In the genomic region with DNA sequence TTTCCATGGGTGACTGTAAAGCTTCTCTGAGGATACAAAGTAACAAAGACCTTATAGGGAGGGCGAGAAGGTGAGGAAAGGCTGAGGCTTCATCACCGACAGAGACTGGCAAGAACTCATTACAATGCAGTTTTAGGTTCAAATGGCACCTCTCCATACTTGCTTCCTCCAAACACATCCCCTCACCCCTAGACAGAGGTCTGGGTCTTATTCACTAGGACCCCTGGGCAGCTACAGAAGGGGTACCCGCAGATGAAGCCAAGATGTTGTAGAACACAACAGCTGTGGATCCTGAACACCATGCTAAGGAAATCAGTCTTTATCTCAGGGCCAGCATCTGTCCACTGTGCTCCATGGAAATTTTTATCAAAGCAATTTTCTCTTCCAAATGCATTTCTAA, we compare ENCODE assay signal across 22 mouse cellular contexts. TPM values are rescaled to one million over a fixed set of nuclear protein-coding genes. Genes with fewer than 3 reads are reported as not detected.
DNase-seq lines count a peak whose midpoint lies in the region; ATAC-seq lines count a peak whose summit lies in the region.
"Had no signal": no experiment of that assay in that cellular context is flagged by ENCODE, and none has a peak within 500 bp of the region (broad histone marks: within the 10 kb centered on the region; RNA-seq: fewer than 3 reads in every experiment).

No protein-coding gene starts in this region.

- H3K36me3 ChIP-seq in heart, embryonic 11.5 days (ENCODE audit: control insufficient read depth, insufficient read depth, low read length), result no peaks in the 10 kb centered on the region
- H3K36me3 ChIP-seq in neural tube, embryonic 11.5 days (ENCODE audit: control insufficient read depth, insufficient read depth, low read length), result no peaks in the 10 kb centered on the region
- H3K36me3 ChIP-seq in neural tube, embryonic 15.5 days, result no peaks in the 10 kb centered on the region
- no peaks in the 10 kb centered on the region for H3K36me3 ChIP-seq in hindbrain, embryonic 13.5 days
- H3K36me3 ChIP-seq in neural tube, embryonic 14.5 days (ENCODE audit: control insufficient read depth, insufficient read depth, low read length), result no peaks in the 10 kb centered on the region
- H3K36me3 ChIP-seq: embryonic facial prominence, embryonic 12.5 days; heart, embryonic 15.5 days; limb, embryonic 12.5 days had no signal

- H3K9ac ChIP-seq in heart, embryonic 11.5 days (ENCODE audit: low read depth, low read length), result no peak overlapping the region
- no peak overlapping the region for H3K9ac ChIP-seq in neural tube, embryonic 11.5 days (ENCODE audit: low read length)
- no peak overlapping the region for H3K9ac ChIP-seq in neural tube, embryonic 15.5 days (replicated peaks)
- no peak overlapping the region for H3K9ac ChIP-seq in hindbrain, embryonic 13.5 days
- H3K9ac ChIP-seq in neural tube, embryonic 14.5 days (replicated peaks; ENCODE audit: low read depth, low read length), result no peak overlapping the region
- H3K9ac ChIP-seq: embryonic facial prominence, embryonic 12.5 days; heart, embryonic 15.5 days; limb, embryonic 12.5 days; liver, postnatal 0 days had no signal

- no peaks in the 10 kb centered on the region for H3K9me3 ChIP-seq in heart, embryonic 11.5 days (replicated peaks; ENCODE audit: control insufficient read depth, low read length)
- H3K9me3 ChIP-seq in neural tube, embryonic 11.5 days (ENCODE audit: control insufficient read depth, low read length), result no peaks in the 10 kb centered on the region
- H3K9me3 ChIP-seq in neural tube, embryonic 15.5 days (replicated peaks), result no peaks in the 10 kb centered on the region
- no peaks in the 10 kb centered on the region for H3K9me3 ChIP-seq in hindbrain, embryonic 13.5 days
- H3K9me3 ChIP-seq in neural tube, embryonic 14.5 days (ENCODE audit: control insufficient read depth, low read length), result no peaks in the 10 kb centered on the region
- H3K9me3 ChIP-seq: embryonic facial prominence, embryonic 12.5 days; heart, embryonic 15.5 days; limb, embryonic 12.5 days had no signal

- peak; percentile 40 for DNase-seq in heart, adult 11 months
- DNase-seq in neural tube, embryonic 11.5 days (ENCODE audit: low spot score), result no peak
- DNase-seq in urinary bladder, postnatal 10 days (ENCODE audit: low spot score), result no peak
- DNase-seq in adrenal gland, adult (ENCODE audit: inconsistent age in 2 of 2, low spot score in 1 of 2), result no peak
- DNase-seq: cerebellum, adult 18-20 months; cerebellum, postnatal 25 days; gastrocnemius, postnatal 36 days; heart, postnatal 36 days; kidney, adult 2 months; liver, postnatal 0 days; right cerebral cortex, postnatal 14 days had no signal

- no peaks in the 10 kb centered on the region for H3K27me3 ChIP-seq in heart, embryonic 11.5 days (ENCODE audit: control insufficient read depth, insufficient read depth, low read length)
- H3K27me3 ChIP-seq in neural tube, embryonic 11.5 days (ENCODE audit: control insufficient read depth, insufficient read depth, low read length), result no peaks in the 10 kb centered on the region
- no peaks in the 10 kb centered on the region for H3K27me3 ChIP-seq in neural tube, embryonic 15.5 days (replicated peaks)
- H3K27me3 ChIP-seq in hindbrain, embryonic 13.5 days, result no peaks in the 10 kb centered on the region
- H3K27me3 ChIP-seq in neural tube, embryonic 14.5 days (ENCODE audit: control insufficient read depth, insufficient read depth, low read length), result no peaks in the 10 kb centered on the region
- H3K27me3 ChIP-seq: embryonic facial prominence, embryonic 12.5 days; heart, embryonic 15.5 days; limb, embryonic 12.5 days had no signal

- no peak overlapping the region for H3K4me2 ChIP-seq in heart, embryonic 11.5 days
- no peak overlapping the region for H3K4me2 ChIP-seq in neural tube, embryonic 11.5 days (ENCODE audit: low read depth)
- H3K4me2 ChIP-seq in neural tube, embryonic 15.5 days, result no peak overlapping the region
- H3K4me2 ChIP-seq in hindbrain, embryonic 13.5 days, result no peak overlapping the region
- no peak overlapping the region for H3K4me2 ChIP-seq in neural tube, embryonic 14.5 days (ENCODE audit: low read depth, low read length)
- H3K4me2 ChIP-seq: embryonic facial prominence, embryonic 12.5 days; heart, embryonic 15.5 days; limb, embryonic 12.5 days; liver, embryonic 11.5 days had no signal

- no peak for ATAC-seq in heart, embryonic 11.5 days (replicated peaks; ENCODE audit: insufficient number of reproducible peaks, low FRiP score, low TSS enrichment)
- peak; percentile 24; the same call in 1 of the 2 replicates for ATAC-seq in neural tube, embryonic 11.5 days (ENCODE audit: insufficient read depth, low FRiP score, low TSS enrichment)
- no peak for ATAC-seq in neural tube, embryonic 15.5 days (ENCODE audit: low FRiP score)
- ATAC-seq in hindbrain, embryonic 13.5 days (ENCODE audit: low FRiP score), result no peak
- peak; percentile 23; the same call in 1 of the 2 replicates for ATAC-seq in neural tube, embryonic 14.5 days (ENCODE audit: low read depth)
- ATAC-seq: liver, postnatal 0 days; lung, postnatal 0 days had no signal

- H3K4me1 ChIP-seq in heart, embryonic 11.5 days (ENCODE audit: control insufficient read depth, insufficient read depth, low read length), result peaks cover 29% of the 10 kb centered on the region
- peaks cover 14% of the 10 kb centered on the region for H3K4me1 ChIP-seq in neural tube, embryonic 11.5 days (ENCODE audit: control insufficient read depth, insufficient read depth, low read length)
- H3K4me1 ChIP-seq in neural tube, embryonic 15.5 days, result peaks cover 43% of the 10 kb centered on the region
- peaks cover 49% of the 10 kb centered on the region for H3K4me1 ChIP-seq in hindbrain, embryonic 13.5 days (replicated peaks)
- peaks cover 30% of the 10 kb centered on the region; the same call in 1 of the 2 replicates for H3K4me1 ChIP-seq in neural tube, embryonic 14.5 days (ENCODE audit: control insufficient read depth, insufficient read depth, low read length)

- WGBS in heart, embryonic 11.5 days (ENCODE audit: insufficient replicate concordance), result 82% methylated on average over 3 of the region's 3 CpGs
- 72% methylated on average over 3 of the region's 3 CpGs for WGBS in neural tube, embryonic 11.5 days
- WGBS in neural tube, embryonic 15.5 days, result 42% methylated on average over 3 of the region's 3 CpGs
- WGBS in hindbrain, embryonic 13.5 days, result 59% methylated on average over 3 of the region's 3 CpGs
- 29% methylated on average over 3 of the region's 3 CpGs for WGBS in neural tube, embryonic 14.5 days

- H3K27ac ChIP-seq in heart, embryonic 11.5 days (ENCODE audit: low read depth, low read length), result no peak overlapping the region
- peak overlapping the region; percentile 36; the same call in 1 of the 2 replicates for H3K27ac ChIP-seq in neural tube, embryonic 11.5 days (ENCODE audit: low read depth, low read length)
- no peak overlapping the region for H3K27ac ChIP-seq in neural tube, embryonic 15.5 days (replicated peaks)
- H3K27ac ChIP-seq in hindbrain, embryonic 13.5 days, result peak overlapping the region; percentile 80
- H3K27ac ChIP-seq in neural tube, embryonic 14.5 days (ENCODE audit: low read depth, low read length), result peak overlapping the region; percentile 65
- H3K27ac ChIP-seq: embryonic facial prominence, embryonic 12.5 days; heart, embryonic 15.5 days; kidney, postnatal 0 days; limb, embryonic 12.5 days; macrophage had no signal

- no peak overlapping the region for H3K4me3 ChIP-seq in heart, embryonic 11.5 days (ENCODE audit: low read depth, low read length)
- no peak overlapping the region for H3K4me3 ChIP-seq in neural tube, embryonic 11.5 days (ENCODE audit: low read depth, low read length)
- H3K4me3 ChIP-seq in neural tube, embryonic 15.5 days (replicated peaks), result no peak overlapping the region
- H3K4me3 ChIP-seq in hindbrain, embryonic 13.5 days, result no peak overlapping the region
- H3K4me3 ChIP-seq in neural tube, embryonic 14.5 days (ENCODE audit: low read depth, low read length), result no peak overlapping the region
- H3K4me3 ChIP-seq: embryonic facial prominence, embryonic 12.5 days; heart, embryonic 15.5 days; limb, embryonic 12.5 days had no signal

RNA-seq across cellular contexts. Expression of a gene that starts 50.3 kb away (rescaled TPM):
- polyA plus RNA-seq in heart, embryonic 11.5 days (2014; fragmentation: Nextera tagmentation; extraction: Ambion mirVana), result 121 and 129 TPM in 2 replicates
- 18.1 and 18.4 TPM in 2 replicates for polyA plus RNA-seq in neural tube, embryonic 11.5 days (2014; fragmentation: Nextera tagmentation; extraction: Ambion mirVana)
- 29.3 and 30.1 TPM in 2 replicates for polyA plus RNA-seq in neural tube, embryonic 15.5 days (2015; fragmentation: Nextera tagmentation; extraction: Ambion mirVana)
- 20.6 and 27.0 TPM in 2 replicates for polyA plus RNA-seq in hindbrain, embryonic 13.5 days (2015; fragmentation: Nextera tagmentation; extraction: Ambion mirVana)
- polyA plus RNA-seq in neural tube, embryonic 14.5 days (2014; fragmentation: Nextera tagmentation; extraction: Ambion mirVana), result 26.4 and 29.8 TPM in 2 replicates
- polyA plus RNA-seq: macrophage had no signal

Comparison
In these comparisons a context has a peak if more than half of its experiments do, and no peak if none do; other contexts are left out.
1. ATAC-seq: peak in neural tube, embryonic 11.5 days (single experiment) and neural tube, embryonic 14.5 days (single experiment); none in heart, embryonic 11.5 days (single experiment), neural tube, embryonic 15.5 days (single experiment) and hindbrain, embryonic 13.5 days (single experiment).
2. H3K27ac ChIP-seq: peak in neural tube, embryonic 11.5 days (single experiment), hindbrain, embryonic 13.5 days (single experiment) and neural tube, embryonic 14.5 days (single experiment); none in heart, embryonic 11.5 days (single experiment) and neural tube, embryonic 15.5 days (single experiment).